Mouse (Mus musculus) hindbrain, postnatal 0 days (tissue): ENCODE measurements around the gene Wnt4. TPM values are rescaled to one million over a fixed set of nuclear protein-coding genes. Genes with fewer than 3 reads are reported as not detected.

Experiments used
- ATAC-seq: fragments of 200-750 bp; cut with Nextera tagmentation; 2 replicates; pipeline ENCODE4 v1.8.0; 2017; ENCODE audit warnings: mild to moderate bottlenecking, moderate TSS enrichment, moderate library complexity
- DNase-seq: peaks from one replicate; pipeline ENCODE4 v3.0.0-alpha.2; 2015; ENCODE audit warnings: low spot score
- H3K27ac ChIP-seq: fragments of 300-500 bp; sonication (generic); 2 replicates; pipeline ENCODE4 v1.5.1; 2014; ENCODE audit warnings: mild to moderate bottlenecking
- H3K27me3 ChIP-seq: fragments of 300-500 bp; sonication (generic); 2 replicates; pipeline ENCODE4 v1.6.1; 2014; ENCODE audit warnings: low read length, mixed read lengths; ENCODE audit not compliant: insufficient read depth
- H3K36me3 ChIP-seq: fragments of 300-500 bp; sonication (generic); 2 replicates; pipeline ENCODE4 v1.6.1; 2014; ENCODE audit warnings: low read length, mixed read lengths; ENCODE audit not compliant: insufficient read depth
- H3K4me1 ChIP-seq: fragments of 300-500 bp; sonication (generic); 2 replicates; pipeline ENCODE4 v1.6.1; 2014; ENCODE audit warnings: antibody characterized with exemption, low read length, mixed read lengths; ENCODE audit not compliant: insufficient read depth
- H3K4me2 ChIP-seq: fragments of 300-500 bp; sonication (generic); 2 replicates; pipeline ENCODE4 v1.6.1; 2014; ENCODE audit warnings: low read depth, mild to moderate bottlenecking, low read length, moderate library complexity, mixed read lengths
- H3K4me3 ChIP-seq: fragments of 300-500 bp; sonication (generic); 2 replicates; pipeline ENCODE4 v1.5.1; 2014; ENCODE audit warnings: low read length
- H3K9ac ChIP-seq: fragments of 300-500 bp; sonication (generic); replicated peaks from 2 replicates; pipeline ENCODE4 v1.6.1; 2014; ENCODE audit warnings: mild to moderate bottlenecking, low read length, moderate library complexity, mixed read lengths
- H3K9me3 ChIP-seq: fragments of 300-500 bp; sonication (generic); 2 replicates; pipeline ENCODE4 v1.6.1; 2016; ENCODE audit warnings: low read length, mixed read lengths
- CTCF ChIP-seq: IDR thresholded peaks from 2 replicates; pipeline ENCODE4 v1.5.1; 2016; ENCODE audit warnings: antibody characterized with exemption, control low read depth, low read depth
- WGBS: fragments of 180-500 bp; shearing (Covaris S2); extraction: QIAGEN DNeasy Blood & Tissue Kit; methylation state at CpG from one replicate; pipeline ENCODE4 v1.1.7; 2014; 5-methylcytosine and 5-hydroxymethylcytosine counted together
- polyA plus RNA-seq: library from polyadenylated mRNA; unstranded; fragments of >200 nt; fragmentation: Nextera tagmentation; extraction: Ambion mirVana; gene quantifications from 2 replicates; pipeline ENCODE4 v1.2.1, GENCODE M21; 2015
- total RNA-seq: library from RNA; depleted of rRNA; stranded (reverse); fragments of >200 nt; gene quantifications from 2 replicates; pipeline ENCODE4 v1.2.3, GENCODE M21; 2014

Wnt4 gene
- total and polyA plus RNA-seq, 2 experiments from 2014 or later, result 3.4 to 3.8 TPM

- H3K27me3 ChIP-seq, result no peaks in the 10 kb centered on the region
- H3K9me3 ChIP-seq, result no peaks in the 10 kb centered on the region
- no peak overlapping the region for H3K4me3 ChIP-seq
- 76% methylated on average over 13 of the region's 13 CpGs for WGBS
- H3K9ac ChIP-seq, result no peak overlapping the region
- H3K27ac ChIP-seq, result no peak overlapping the region
- no peaks in the 10 kb centered on the region for H3K36me3 ChIP-seq
- ATAC-seq (no peak), DNase-seq (no peak)
- no peak for TF ChIP-seq CTCF
- no peaks in the 10 kb centered on the region for H3K4me1 ChIP-seq
- H3K4me2 ChIP-seq, result no peak overlapping the region
These were observed 13.2 kb upstream of the Wnt4 start for GRCm38 (mm10) chr4:137264066-137264465.

- TF ChIP-seq CTCF, result no peak
- Histone ChIP-seq H3K36me3 (no peaks in the 10 kb centered on the region), H3K4me1 (no peaks in the 10 kb centered on the region), H3K9me3 (no peaks in the 10 kb centered on the region), H3K4me3 (no peak overlapping the region), H3K27me3 (no peaks in the 10 kb centered on the region), H3K4me2 (no peak overlapping the region), H3K27ac (no peak overlapping the region), H3K9ac (no peak overlapping the region)
- no peak for DNase-seq
- WGBS, result 86% methylated on average over 5 of the region's 5 CpGs
- no peak for ATAC-seq
These were observed 12.2 kb upstream of the Wnt4 start for GRCm38 (mm10) chr4:137265116-137265515.

GRCm38 (mm10) chr4:137268541-137268940 lies 8.7 kb upstream of the Wnt4 start:
- H3K4me1 ChIP-seq, result no peaks in the 10 kb centered on the region
- no peak overlapping the region for H3K4me2 ChIP-seq
- H3K9ac ChIP-seq, result no peak overlapping the region
- no peak overlapping the region for H3K27ac ChIP-seq
- DNase-seq (no peak), ATAC-seq (no peak)
- 84% methylated on average over 8 of the region's 8 CpGs for WGBS
- no peaks in the 10 kb centered on the region for H3K27me3 ChIP-seq
- TF ChIP-seq CTCF, result no peak
- H3K36me3 ChIP-seq, result no peaks in the 10 kb centered on the region
- H3K4me3 ChIP-seq, result no peak overlapping the region
- no peaks in the 10 kb centered on the region for H3K9me3 ChIP-seq

- Histone ChIP-seq H3K27me3 (peaks cover 6% of the 10 kb centered on the region), H3K27ac (no peak overlapping the region), H3K4me1 (no peaks in the 10 kb centered on the region), H3K4me2 (no peak overlapping the region), H3K4me3 (no peak overlapping the region), H3K9me3 (no peaks in the 10 kb centered on the region), H3K9ac (no peak overlapping the region), H3K36me3 (no peaks in the 10 kb centered on the region)
- WGBS, result 73% methylated on average over 8 of the region's 8 CpGs
- TF ChIP-seq CTCF, result no peak
- ATAC-seq (no peak), DNase-seq (no peak)
These were observed 5.4 kb upstream of the Wnt4 start for GRCm38 (mm10) chr4:137271856-137272255.

GRCm38 (mm10) chr4:137274304-137274703 lies 3.0 kb upstream of the Wnt4 start:
- no peak overlapping the region for H3K9ac ChIP-seq
- ATAC-seq, result no peak
- H3K9me3 ChIP-seq, result no peaks in the 10 kb centered on the region
- DNase-seq, result no peak
- peaks cover 9% of the 10 kb centered on the region for H3K27me3 ChIP-seq
- 11% methylated on average over 6 of the region's 6 CpGs for WGBS
- peaks cover 10% of the 10 kb centered on the region; the same call in 1 of the 2 replicates for H3K4me1 ChIP-seq
- no peak for TF ChIP-seq CTCF
- no peak overlapping the region for H3K4me3 ChIP-seq
- H3K27ac ChIP-seq, result no peak overlapping the region
- no peak overlapping the region for H3K4me2 ChIP-seq
- no peaks in the 10 kb centered on the region for H3K36me3 ChIP-seq

- peak overlapping the region; percentile 52 for H3K4me3 ChIP-seq
- H3K36me3 ChIP-seq, result no peaks in the 10 kb centered on the region
- H3K4me1 ChIP-seq, result peaks cover 10% of the 10 kb centered on the region; the same call in 1 of the 2 replicates
- no peaks in the 10 kb centered on the region for H3K9me3 ChIP-seq
- ATAC-seq, result 0 out of 2 replicates have a peak, but pooled peaks have one; percentile 5
- H3K27ac ChIP-seq, result no peak overlapping the region
- WGBS, result 3% methylated on average over 46 of the region's 46 CpGs
- peak overlapping the region; percentile 48; the same call in 1 of the 2 replicates for H3K9ac ChIP-seq
- no peak for DNase-seq
- peaks cover 9% of the 10 kb centered on the region for H3K27me3 ChIP-seq
- TF ChIP-seq CTCF, result no peak
- peak overlapping the region; percentile 83 for H3K4me2 ChIP-seq
These were observed 685 bp upstream of the Wnt4 start for GRCm38 (mm10) chr4:137276443-137277165.

- under 1% methylated on average over 49 of the region's 71 CpGs for WGBS
- peak overlapping the region; percentile 52 for H3K4me3 ChIP-seq
These were observed 383 bp downstream of the Wnt4 start for GRCm38 (mm10) chr4:137277600-137278143.

More at GRCm38 (mm10) chr4:137277600-137278143, 383 bp downstream of the Wnt4 start:
- Histone ChIP-seq H3K36me3 (no peaks in the 10 kb centered on the region), H3K9me3 (no peaks in the 10 kb centered on the region), H3K4me1 (peaks cover 10% of the 10 kb centered on the region; the same call in 1 of the 2 replicates), H3K27ac (no peak overlapping the region), H3K4me2 (peak overlapping the region; percentile 83), H3K27me3 (peaks cover 9% of the 10 kb centered on the region), H3K9ac (peak overlapping the region; percentile 48)
- TF ChIP-seq CTCF, result no peak
- DNase-seq (no peak), ATAC-seq (no peak)
